Mouse (Mus musculus): Measurements from ENCODE around the gene Vps4a. TPM values are rescaled to one million over a fixed set of nuclear protein-coding genes. Genes with fewer than 3 reads are reported as not detected.
"Not testable (repeated sequence)": the region's sequence is repeated elsewhere in the genome, so short reads cannot be mapped to it uniquely, and the experiment has no call there.

Vps4a gene
- polyA plus RNA-seq, 1 experiment from 2014 or later: 147 TPM

DNA sequence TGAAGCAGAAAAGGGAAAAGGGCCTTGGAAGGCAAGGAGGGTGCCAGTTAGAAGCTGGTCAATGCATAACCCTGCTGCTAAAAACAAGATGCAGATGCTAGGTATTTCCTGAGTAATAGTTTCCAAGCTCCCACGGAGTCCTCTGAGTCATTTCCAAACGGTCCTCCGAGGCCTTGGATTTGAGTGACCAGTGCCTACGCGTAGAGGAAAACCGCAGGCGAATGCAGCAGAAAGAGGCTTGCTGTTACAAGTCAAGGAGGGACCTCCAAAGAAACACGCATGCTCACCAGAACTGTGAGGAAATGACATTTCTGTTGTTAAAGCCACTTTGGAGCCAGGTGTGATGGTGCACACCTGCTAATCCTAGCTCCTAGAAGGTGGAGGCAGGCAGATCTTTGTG, 7.5 kb upstream of the Vps4a start:
- Histone ChIP-seq H3K27ac (replicated peaks) (no peak overlapping the region), H3K4me1 (replicated peaks) (no peaks in the 10 kb centered on the region), H3K27me3 (no peaks in the 10 kb centered on the region), H3K9ac (no peak overlapping the region), H3K4me2 (no peak overlapping the region), H3K4me3 (no peak overlapping the region), H3K9me3 (no peaks in the 10 kb centered on the region), H3K36me3 (no peaks in the 10 kb centered on the region)
- no peak for ATAC-seq (ENCODE audit: low FRiP score, low read depth)
- WGBS: 92% methylated on average over 8 of the region's 8 CpGs

- no peaks in the 10 kb centered on the region for H3K9me3 ChIP-seq
- no peaks in the 10 kb centered on the region for H3K36me3 ChIP-seq
- no peaks in the 10 kb centered on the region for H3K27me3 ChIP-seq
- no peak overlapping the region for H3K4me3 ChIP-seq
- no peak overlapping the region for H3K4me2 ChIP-seq
- no peak for ATAC-seq (ENCODE audit: low FRiP score, low read depth)
- H3K4me1 ChIP-seq (replicated peaks): peaks cover 22% of the 10 kb centered on the region
- 85% methylated on average over 3 of the region's 3 CpGs for WGBS
- no peak overlapping the region for H3K9ac ChIP-seq
- no peak overlapping the region for H3K27ac ChIP-seq (replicated peaks)
Measured at GRCm38 (mm10) chr8:107029310-107029709, 1.7 kb upstream of the Vps4a start.

GRCm38 (mm10) chr8:107030058-107030457, 964 bp upstream of the Vps4a start:
- Histone ChIP-seq H3K9ac (no peak overlapping the region), H3K27me3 (no peaks in the 10 kb centered on the region), H3K9me3 (no peaks in the 10 kb centered on the region), H3K4me1 (replicated peaks) (peaks cover 23% of the 10 kb centered on the region), H3K27ac (replicated peaks) (no peak overlapping the region), H3K4me3 (no peak overlapping the region), H3K4me2 (no peak overlapping the region), H3K36me3 (no peaks in the 10 kb centered on the region)
- no peak for ATAC-seq (ENCODE audit: low FRiP score, low read depth)
- 74% methylated on average over 5 of the region's 5 CpGs for WGBS

- Histone ChIP-seq H3K4me1 (replicated peaks) (peaks cover 23% of the 10 kb centered on the region), H3K9ac (peak overlapping the region; percentile 96), H3K27ac (replicated peaks) (peak overlapping the region; percentile 81), H3K4me2 (peak overlapping the region; percentile 65), H3K9me3 (no peaks in the 10 kb centered on the region), H3K27me3 (no peaks in the 10 kb centered on the region), H3K4me3 (peak overlapping the region; percentile 93), H3K36me3 (peaks cover 4% of the 10 kb centered on the region)
- no peak for ATAC-seq (ENCODE audit: low FRiP score, low read depth)
- WGBS: under 1% methylated on average over 38 of the region's 40 CpGs
Measured at GRCm38 (mm10) chr8:107031577-107032090, 612 bp downstream of the Vps4a start.

DNA sequence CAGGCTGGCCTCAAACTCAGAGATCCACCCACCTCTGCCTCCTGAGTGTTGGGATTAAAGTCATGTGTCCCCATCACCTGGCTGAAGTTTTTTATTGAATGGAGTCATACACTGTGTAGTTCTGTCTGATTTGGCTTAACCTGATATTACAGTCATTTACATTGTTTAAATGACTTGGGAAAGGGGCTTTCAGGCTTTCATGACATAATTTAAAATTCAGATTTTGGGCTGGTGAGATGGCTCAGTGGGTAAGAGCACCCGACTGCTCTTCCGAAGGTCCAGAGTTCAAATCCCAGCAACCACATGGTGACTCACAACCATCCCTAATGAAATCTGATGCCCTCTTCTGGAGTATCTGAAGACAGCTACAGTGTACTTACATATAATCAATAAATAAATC, 2.6 kb downstream of the Vps4a start:
- not testable (repeated sequence) for H3K9me3 ChIP-seq; H3K9ac ChIP-seq; H3K4me3 ChIP-seq; H3K27me3 ChIP-seq; H3K4me2 ChIP-seq; ATAC-seq (ENCODE audit: low FRiP score, low read depth); H3K27ac ChIP-seq (replicated peaks)
- WGBS: 92% methylated on average over 2 of the region's 2 CpGs
- Histone ChIP-seq H3K4me1 (replicated peaks) (peaks cover 23% of the 10 kb centered on the region), H3K36me3 (peaks cover 13% of the 10 kb centered on the region)

DNA sequence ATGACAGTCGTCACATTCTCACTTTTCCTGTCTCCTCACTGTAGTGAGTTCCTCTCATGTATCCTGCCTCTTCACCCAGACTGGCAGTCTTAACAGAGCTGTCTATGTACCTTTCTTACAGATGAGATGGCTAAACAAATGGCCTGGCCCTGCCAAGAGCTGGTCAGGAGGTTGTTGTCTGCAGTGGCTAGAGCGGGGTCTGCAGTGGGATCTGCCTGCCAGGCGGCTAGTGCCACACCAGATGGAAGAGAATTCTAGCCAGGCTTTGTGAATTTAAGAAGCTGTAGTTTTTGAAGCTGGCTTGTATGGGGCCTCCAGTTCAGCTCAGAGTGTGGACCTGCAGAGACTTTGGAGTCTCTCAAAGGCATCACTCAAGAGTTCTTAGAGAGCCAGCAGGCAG, 4.6 kb downstream of the Vps4a start:
- H3K27me3 ChIP-seq: no peaks in the 10 kb centered on the region
- H3K4me3 ChIP-seq: no peak overlapping the region
- ATAC-seq (ENCODE audit: low FRiP score, low read depth): no peak
- peaks cover 31% of the 10 kb centered on the region for H3K36me3 ChIP-seq
- H3K4me2 ChIP-seq: no peak overlapping the region
- peaks cover 23% of the 10 kb centered on the region for H3K4me1 ChIP-seq (replicated peaks)
- no peak overlapping the region for H3K9ac ChIP-seq
- WGBS: 92% methylated on average over 3 of the region's 3 CpGs
- H3K9me3 ChIP-seq: no peaks in the 10 kb centered on the region
- H3K27ac ChIP-seq (replicated peaks): no peak overlapping the region

DNA sequence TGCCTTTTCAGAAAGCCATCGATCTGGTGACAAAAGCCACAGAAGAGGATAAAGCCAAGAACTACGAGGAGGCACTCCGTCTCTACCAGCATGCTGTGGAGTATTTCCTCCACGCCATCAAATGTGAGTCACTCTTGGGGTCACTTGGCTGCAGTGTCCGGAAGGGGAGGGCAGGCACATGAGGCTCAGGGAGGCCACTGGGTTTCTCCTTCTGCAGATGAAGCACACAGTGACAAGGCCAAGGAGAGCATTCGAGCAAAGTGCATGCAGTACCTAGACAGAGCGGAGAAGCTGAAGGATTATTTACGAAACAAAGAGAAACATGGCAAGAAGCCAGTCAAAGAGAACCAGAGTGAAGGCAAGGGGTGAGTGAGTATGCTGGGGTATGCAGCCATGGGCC, 5.6 kb downstream of the Vps4a start:
- ATAC-seq (ENCODE audit: low FRiP score, low read depth): no peak
- no peak overlapping the region for H3K9ac ChIP-seq
- H3K9me3 ChIP-seq: no peaks in the 10 kb centered on the region
- H3K4me3 ChIP-seq: no peak overlapping the region
- H3K27ac ChIP-seq (replicated peaks): no peak overlapping the region
- H3K4me1 ChIP-seq (replicated peaks): peaks cover 23% of the 10 kb centered on the region
- peaks cover 41% of the 10 kb centered on the region for H3K36me3 ChIP-seq
- 89% methylated on average over 8 of the region's 8 CpGs for WGBS
- H3K27me3 ChIP-seq: no peaks in the 10 kb centered on the region
- H3K4me2 ChIP-seq: no peak overlapping the region

DNA sequence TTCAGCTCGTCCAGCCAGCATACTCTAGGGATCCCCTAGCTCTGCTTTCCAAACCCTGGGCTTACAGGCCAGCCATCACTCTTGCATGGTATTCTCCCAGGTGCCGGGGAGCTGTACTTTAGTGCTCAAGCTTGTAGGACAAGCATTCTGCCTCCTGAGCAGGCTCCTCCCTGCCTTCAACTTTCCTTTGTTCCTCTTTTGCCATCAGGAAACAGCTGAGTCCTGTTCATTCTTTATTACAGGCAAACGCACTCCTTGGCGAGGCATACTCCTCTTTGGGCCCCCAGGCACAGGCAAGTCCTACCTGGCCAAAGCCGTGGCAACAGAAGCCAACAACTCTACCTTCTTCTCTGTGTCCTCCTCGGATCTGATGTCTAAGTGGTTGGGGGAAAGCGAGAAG, 9.6 kb downstream of the Vps4a start:
- Histone ChIP-seq H3K4me1 (replicated peaks) (no peaks in the 10 kb centered on the region), H3K27ac (replicated peaks) (no peak overlapping the region), H3K36me3 (peaks cover 79% of the 10 kb centered on the region), H3K9ac (no peak overlapping the region), H3K4me3 (no peak overlapping the region), H3K9me3 (no peaks in the 10 kb centered on the region), H3K27me3 (no peaks in the 10 kb centered on the region), H3K4me2 (no peak overlapping the region)
- WGBS: 86% methylated on average over 7 of the region's 7 CpGs
- no peak for ATAC-seq (ENCODE audit: low FRiP score, low read depth)

- no peak overlapping the region for H3K9ac ChIP-seq
- H3K4me3 ChIP-seq: no peak overlapping the region
- H3K4me2 ChIP-seq: no peak overlapping the region
- no peak overlapping the region for H3K27ac ChIP-seq (replicated peaks)
- 93% methylated on average over 6 of the region's 6 CpGs for WGBS
- no peaks in the 10 kb centered on the region for H3K27me3 ChIP-seq
- H3K4me1 ChIP-seq (replicated peaks): peaks cover 22% of the 10 kb centered on the region
- no peaks in the 10 kb centered on the region for H3K9me3 ChIP-seq
- peaks cover 77% of the 10 kb centered on the region for H3K36me3 ChIP-seq
- no peak for ATAC-seq (ENCODE audit: low FRiP score, low read depth)
Measured at GRCm38 (mm10) chr8:107045478-107045877, 14.5 kb downstream of the Vps4a start.

DNA sequence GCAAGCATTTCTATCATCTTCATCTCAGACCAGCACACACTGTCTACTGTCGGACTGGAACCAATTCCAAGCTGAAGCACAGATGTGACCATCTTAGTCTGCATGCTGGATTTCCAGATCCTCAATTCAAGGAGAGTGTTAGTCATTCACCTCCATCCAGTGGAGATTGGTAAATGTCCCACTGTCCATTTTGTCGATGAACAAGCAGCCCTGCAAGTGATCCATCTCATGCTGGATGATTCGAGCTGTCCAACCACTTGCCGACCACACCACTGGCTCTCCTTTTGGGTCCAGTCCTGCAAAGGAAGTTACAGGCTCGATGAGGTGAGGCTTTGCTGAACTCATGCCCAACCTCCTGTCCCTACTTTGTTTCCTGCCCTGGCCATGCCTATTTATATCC, 16.0 kb downstream of the Vps4a start:
- Histone ChIP-seq H3K4me2 (no peak overlapping the region), H3K27ac (replicated peaks) (no peak overlapping the region), H3K9ac (no peak overlapping the region), H3K27me3 (no peaks in the 10 kb centered on the region), H3K4me3 (peak overlapping the region; percentile 70; the same call in 1 of the 2 replicates), H3K4me1 (replicated peaks) (peaks cover 22% of the 10 kb centered on the region), H3K36me3 (peaks cover 75% of the 10 kb centered on the region), H3K9me3 (no peaks in the 10 kb centered on the region)
- 87% methylated on average over 5 of the region's 5 CpGs for WGBS
- no peak for ATAC-seq (ENCODE audit: low FRiP score, low read depth)

GRCm38 (mm10) chr8:107048061-107048941, 17.3 kb downstream of the Vps4a start, which contains the start of gene Pdf:
Pdf (minus strand) TSS chr8:107048614.
- Histone ChIP-seq H3K4me2 (peak within 1 kb of the TSS; percentile 82), H3K27me3 (no peaks in the 10 kb centered on the region), H3K9me3 (no peaks in the 10 kb centered on the region), H3K9ac (peak within 1 kb of the TSS; percentile 63), H3K4me3 (peak within 1 kb of the TSS; percentile 70), H3K27ac (replicated peaks) (peak within 1 kb of the TSS; percentile 86), H3K36me3 (peaks cover 76% of the 10 kb centered on the region), H3K4me1 (replicated peaks) (peaks cover 22% of the 10 kb centered on the region)
- ATAC-seq (ENCODE audit: low FRiP score, low read depth): peak; percentile 90
- under 1% methylated on average over 82 of the region's 87 CpGs for WGBS

DNA sequence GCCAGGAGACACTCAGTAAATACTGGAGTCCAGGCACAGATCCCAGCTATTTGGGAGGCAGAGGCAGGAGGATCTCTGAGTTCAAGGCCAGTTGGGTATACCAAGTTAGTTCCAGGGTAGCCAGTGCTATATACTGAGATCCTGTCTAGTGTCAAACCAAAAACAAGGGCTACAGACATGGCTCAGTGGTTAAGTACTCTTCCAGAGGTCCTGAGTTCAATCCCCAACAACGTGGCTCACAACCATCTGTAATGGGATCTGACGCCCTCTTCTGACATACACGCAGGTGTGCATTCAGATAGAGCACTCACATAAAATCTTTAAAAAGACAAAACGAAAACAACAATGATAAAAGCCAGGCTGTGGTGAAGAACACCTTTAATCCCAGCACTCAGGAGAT, 18.5 kb downstream of the Vps4a start:
- Histone ChIP-seq H3K4me1 (replicated peaks) (peaks cover 23% of the 10 kb centered on the region), H3K27me3 (no peaks in the 10 kb centered on the region), H3K36me3 (peaks cover 73% of the 10 kb centered on the region), H3K27ac (replicated peaks) (no peak overlapping the region), H3K9me3 (no peaks in the 10 kb centered on the region), H3K4me3 (no peak overlapping the region), H3K4me2 (peak overlapping the region; percentile 82; the same call in 1 of the 2 replicates), H3K9ac (no peak overlapping the region)
- no peak for ATAC-seq (ENCODE audit: low FRiP score, low read depth)
- 92% methylated on average over 4 of the region's 4 CpGs for WGBS

Data from hindbrain, embryonic 15.5 days (tissue).